Mouse (Mus musculus) fibroblast of lung, adult 2 months (primary cell): ENCODE results near the gene Add3.

Experiments
- DNase-seq: peaks from one replicate; pipeline ENCODE4 v3.0.0-alpha.2; 2011; ENCODE audit warnings: low read depth

Gene Add3

GRCm38 (mm10) chr19:53130399-53131175 is 9.7 kb upstream of the Add3 start:
- DNase-seq: no peak

GRCm38 (mm10) chr19:53132471-53132870 is 7.8 kb upstream of the Add3 start:
- no peak for DNase-seq

- DNase-seq: no peak
These were observed 3.7 kb upstream of the Add3 start for GRCm38 (mm10) chr19:53136336-53137090.

- DNase-seq: no peak
These were observed 3.0 kb upstream of the Add3 start for GRCm38 (mm10) chr19:53137116-53137670.

- no peak for DNase-seq
These were observed 584 bp downstream of the Add3 start for GRCm38 (mm10) chr19:53140804-53141250.

- DNase-seq: no peak
These were observed 1.2 kb downstream of the Add3 start for GRCm38 (mm10) chr19:53141251-53142072.

GRCm38 (mm10) chr19:53142190-53143107 is 2.2 kb downstream of the Add3 start:
- peak; percentile 99 for DNase-seq

- no peak for DNase-seq
These were observed 3.1 kb downstream of the Add3 start for GRCm38 (mm10) chr19:53143108-53143971.

GRCm38 (mm10) chr19:53145075-53145474 is 4.8 kb downstream of the Add3 start:
- DNase-seq: no peak

- no peak for DNase-seq
These were observed 9.1 kb downstream of the Add3 start for GRCm38 (mm10) chr19:53149381-53149780.

- no peak for DNase-seq
These were observed 12.2 kb downstream of the Add3 start for GRCm38 (mm10) chr19:53152451-53152850.

- no peak for DNase-seq
These were observed 12.9 kb downstream of the Add3 start for GRCm38 (mm10) chr19:53153096-53153495.

GRCm38 (mm10) chr19:53154156-53154555 is 13.9 kb downstream of the Add3 start:
- DNase-seq: no peak

GRCm38 (mm10) chr19:53156361-53156760 is 16.1 kb downstream of the Add3 start:
- DNase-seq: no peak

- no peak for DNase-seq
These were observed 16.9 kb downstream of the Add3 start for GRCm38 (mm10) chr19:53157176-53157575.

GRCm38 (mm10) chr19:53159351-53159750 is 19.1 kb downstream of the Add3 start:
- DNase-seq: no peak

GRCm38 (mm10) chr19:53162927-53163326 is 22.7 kb downstream of the Add3 start:
- no peak for DNase-seq

GRCm38 (mm10) chr19:53164645-53165044 is 24.4 kb downstream of the Add3 start:
- DNase-seq: no peak

GRCm38 (mm10) chr19:53165305-53166240 is 25.3 kb downstream of the Add3 start:
- no peak for DNase-seq
